Mouse (Mus musculus): ENCODE measurements around the gene Tnfsf9. TPM values are rescaled to one million over a fixed set of nuclear protein-coding genes. Genes with fewer than 3 reads are reported as not detected.
A peak's percentile ranks its signal among the peaks of the same experiment; 100 is the strongest.

Tnfsf9 gene
- polyA plus RNA-seq, 1 experiment = 7.0 TPM

GRCm38 (mm10) chr17:57066908-57067307, 38.2 kb upstream of the Tnfsf9 start:
- TF ChIP-seq POLR2A (IDR thresholded peaks at IDR 0.05; ENCODE audit: insufficient read length, low read depth) (no peak), USF1 (IDR thresholded peaks at IDR 0.05; ENCODE audit: low read depth) (no peak), CEBPB (IDR thresholded peaks at IDR 0.05; ENCODE audit: insufficient read depth, poor library complexity, severe bottlenecking) (no peak), MAX (IDR thresholded peaks at IDR 0.05; ENCODE audit: low read depth) (no peak), SRF (IDR thresholded peaks at IDR 0.05; ENCODE audit: control insufficient read depth, insufficient read length, low read depth) (no peak), REST (IDR thresholded peaks at IDR 0.05; ENCODE audit: insufficient read depth, insufficient read length) (no peak), TCF12 (IDR thresholded peaks at IDR 0.05; ENCODE audit: insufficient read depth, poor library complexity, severe bottlenecking) (no peak), TCF3 (IDR thresholded peaks at IDR 0.05; ENCODE audit: insufficient read length, low read depth) (no peak), E2F4 (IDR thresholded peaks at IDR 0.05; ENCODE audit: insufficient read depth) (no peak), POLR2AphosphoS2 (IDR thresholded peaks at IDR 0.05; ENCODE audit: insufficient read length, low read depth) (no peak), MYOG (IDR thresholded peaks at IDR 0.05; ENCODE audit: control insufficient read depth in 1 of 3, insufficient read depth in 1 of 3, insufficient read length in 2 of 3, low read depth in 2 of 3) (no peak), MYOD1 (IDR thresholded peaks at IDR 0.05; ENCODE audit: control insufficient read depth in 1 of 3, insufficient read length in 2 of 3, low read depth in 2 of 3) (no peak)
- H3K27me3 ChIP-seq (ENCODE audit: control insufficient read depth, insufficient read depth, insufficient read length) = peaks cover 74% of the 10 kb centered on the region
- H3K36me3 ChIP-seq (ENCODE audit: control insufficient read depth, insufficient read depth) = no peaks in the 10 kb centered on the region

GRCm38 (mm10) chr17:57070272-57070671, 34.9 kb upstream of the Tnfsf9 start:
- H3K36me3 ChIP-seq (ENCODE audit: control insufficient read depth, insufficient read depth) = no peaks in the 10 kb centered on the region
- H3K4me2 ChIP-seq (ENCODE audit: low read depth) = no peak overlapping the region
- H3K79me2 ChIP-seq (ENCODE audit: control insufficient read depth, insufficient read depth) = no peaks in the 10 kb centered on the region
- no peak overlapping the region for H3ac ChIP-seq (ENCODE audit: control insufficient read depth, insufficient read length)
- TF ChIP-seq POLR2AphosphoS2 (IDR thresholded peaks at IDR 0.05; ENCODE audit: insufficient read length, low read depth) = no peak
- TF ChIP-seq TCF3 (IDR thresholded peaks at IDR 0.05; ENCODE audit: insufficient read length, low read depth) = no peak
- no peak for TF ChIP-seq REST (IDR thresholded peaks at IDR 0.05; ENCODE audit: insufficient read depth, insufficient read length)
- no peak for TF ChIP-seq USF1 (IDR thresholded peaks at IDR 0.05; ENCODE audit: low read depth)
- TF ChIP-seq SRF (IDR thresholded peaks at IDR 0.05; ENCODE audit: control insufficient read depth, insufficient read length, low read depth) = no peak
- no peak for TF ChIP-seq TCF12 (IDR thresholded peaks at IDR 0.05; ENCODE audit: insufficient read depth, poor library complexity, severe bottlenecking)
- no peak for TF ChIP-seq MYOD1 (IDR thresholded peaks at IDR 0.05; ENCODE audit: control insufficient read depth in 1 of 3, insufficient read length in 2 of 3, low read depth in 2 of 3)
- no peak overlapping the region for H3K4me3 ChIP-seq
- H3K27me3 ChIP-seq (ENCODE audit: control insufficient read depth, insufficient read depth, insufficient read length) = peaks cover 67% of the 10 kb centered on the region

More at GRCm38 (mm10) chr17:57066908-57067307, 38.2 kb upstream of the Tnfsf9 start:
- H3K4me3 ChIP-seq = no peak overlapping the region
- no peak overlapping the region for H3K4me2 ChIP-seq (ENCODE audit: low read depth)
- H3ac ChIP-seq (ENCODE audit: control insufficient read depth, insufficient read length) = no peak overlapping the region
- H3K79me2 ChIP-seq (ENCODE audit: control insufficient read depth, insufficient read depth) = no peaks in the 10 kb centered on the region

GRCm38 (mm10) chr17:57070699-57071098, 34.4 kb upstream of the Tnfsf9 start:
- Histone ChIP-seq H3K27me3 (ENCODE audit: control insufficient read depth, insufficient read depth, insufficient read length) (peaks cover 66% of the 10 kb centered on the region), H3K4me3 (no peak overlapping the region)

GRCm38 (mm10) chr17:57076916-57077315, 28.2 kb upstream of the Tnfsf9 start:
- peaks cover 46% of the 10 kb centered on the region for H3K27me3 ChIP-seq (ENCODE audit: control insufficient read depth, insufficient read depth, insufficient read length)

More at GRCm38 (mm10) chr17:57070699-57071098, 34.4 kb upstream of the Tnfsf9 start:
- TF ChIP-seq CEBPB (IDR thresholded peaks at IDR 0.05; ENCODE audit: insufficient read depth, poor library complexity, severe bottlenecking) (no peak), SRF (IDR thresholded peaks at IDR 0.05; ENCODE audit: control insufficient read depth, insufficient read length, low read depth) (no peak), TCF12 (IDR thresholded peaks at IDR 0.05; ENCODE audit: insufficient read depth, poor library complexity, severe bottlenecking) (no peak), REST (IDR thresholded peaks at IDR 0.05; ENCODE audit: insufficient read depth, insufficient read length) (no peak), MYOD1 (IDR thresholded peaks at IDR 0.05; ENCODE audit: control insufficient read depth in 1 of 3, insufficient read length in 2 of 3, low read depth in 2 of 3) (peak in 1 of 3 experiments; percentile 9), MYOG (IDR thresholded peaks at IDR 0.05; ENCODE audit: control insufficient read depth in 1 of 3, insufficient read depth in 1 of 3, insufficient read length in 2 of 3, low read depth in 2 of 3) (peak in 1 of 3 experiments; percentile 53)
- no peak overlapping the region for H3K4me2 ChIP-seq (ENCODE audit: low read depth)
- no peak overlapping the region for H3ac ChIP-seq (ENCODE audit: control insufficient read depth, insufficient read length)
- H3K79me2 ChIP-seq (ENCODE audit: control insufficient read depth, insufficient read depth) = no peaks in the 10 kb centered on the region
- no peaks in the 10 kb centered on the region for H3K36me3 ChIP-seq (ENCODE audit: control insufficient read depth, insufficient read depth)

More at GRCm38 (mm10) chr17:57076916-57077315, 28.2 kb upstream of the Tnfsf9 start:
- Histone ChIP-seq H3K4me3 (no peak overlapping the region), H3K4me2 (ENCODE audit: low read depth) (no peak overlapping the region), H3K79me2 (ENCODE audit: control insufficient read depth, insufficient read depth) (no peaks in the 10 kb centered on the region), H3ac (ENCODE audit: control insufficient read depth, insufficient read length) (no peak overlapping the region), H3K36me3 (ENCODE audit: control insufficient read depth, insufficient read depth) (no peaks in the 10 kb centered on the region)
- TF ChIP-seq USF1 (IDR thresholded peaks at IDR 0.05; ENCODE audit: low read depth) (no peak), TCF3 (IDR thresholded peaks at IDR 0.05; ENCODE audit: insufficient read length, low read depth) (no peak), MYOG (IDR thresholded peaks at IDR 0.05; ENCODE audit: control insufficient read depth in 1 of 3, insufficient read depth in 1 of 3, insufficient read length in 2 of 3, low read depth in 2 of 3) (no peak), POLR2A (IDR thresholded peaks at IDR 0.05; ENCODE audit: insufficient read length, low read depth) (no peak), REST (IDR thresholded peaks at IDR 0.05; ENCODE audit: insufficient read depth, insufficient read length) (no peak), SRF (IDR thresholded peaks at IDR 0.05; ENCODE audit: control insufficient read depth, insufficient read length, low read depth) (no peak), MYOD1 (IDR thresholded peaks at IDR 0.05; ENCODE audit: control insufficient read depth in 1 of 3, insufficient read length in 2 of 3, low read depth in 2 of 3) (no peak), CEBPB (IDR thresholded peaks at IDR 0.05; ENCODE audit: insufficient read depth, poor library complexity, severe bottlenecking) (no peak), POLR2AphosphoS2 (IDR thresholded peaks at IDR 0.05; ENCODE audit: insufficient read length, low read depth) (no peak), MAX (IDR thresholded peaks at IDR 0.05; ENCODE audit: low read depth) (no peak), E2F4 (IDR thresholded peaks at IDR 0.05; ENCODE audit: insufficient read depth) (no peak), TCF12 (IDR thresholded peaks at IDR 0.05; ENCODE audit: insufficient read depth, poor library complexity, severe bottlenecking) (no peak)
